Mouse (Mus musculus): ENCODE measurements around the gene Phlda3. TPM values are rescaled to one million over a fixed set of nuclear protein-coding genes. Genes with fewer than 3 reads are reported as not detected.

Phlda3 gene
- not detected for polyA plus RNA-seq (2014; fragmentation: Illumina TruSeq; extraction: RNeasy Lipid Tissue Mini Kit (QIAGEN cat#74804); ENCODE audit: low replicate concordance)

GRCm38 (mm10) chr1:135765645-135766591, at the start of gene Phlda3:
Gene Phlda3, plus strand, starts transcription at chr1:135766119.

DNA sequence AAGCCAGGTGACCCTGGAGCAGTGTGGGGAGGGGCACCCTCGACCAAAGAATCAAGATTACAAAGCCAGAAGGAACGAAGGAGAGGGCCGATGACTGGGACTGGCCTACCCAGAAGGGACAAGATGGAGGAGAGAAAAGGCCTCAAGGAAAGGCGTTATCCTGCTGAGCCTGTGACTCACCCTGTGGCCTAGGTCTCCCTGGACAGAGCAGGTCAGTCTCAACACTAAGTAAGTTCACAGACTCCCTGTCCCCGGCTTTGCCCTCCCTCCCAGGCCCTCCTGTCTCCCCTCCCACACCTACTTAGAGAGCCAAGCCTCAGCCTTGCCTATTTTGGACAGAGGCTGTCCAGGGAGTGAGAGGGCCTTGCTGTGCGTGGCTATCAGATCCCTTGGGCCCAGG, 45.9 kb upstream of the Phlda3 start, which contains the start of gene Csrp1:
Gene Csrp1 (plus strand): TSS at position 79 of the 400 bp plus-strand sequence.

GRCm38 (mm10) chr1:135778780-135779535, 13.0 kb downstream of the Phlda3 start, which contains the start of gene Tnni1:
Gene Tnni1, plus strand, starts transcription at chr1:135779434.

GRCm38 (mm10) chr1:135818481-135819086, 52.7 kb downstream of the Phlda3 start, which contains the start of gene Lad1:
Gene Lad1, plus strand, starts transcription at chr1:135818598.

Other genes starting within 250 kb of the Phlda3 start
- 4.9 TPM for gene Nav1, start 158.8 kb upstream of the Phlda3 start, polyA plus RNA-seq (2014; fragmentation: Illumina TruSeq; extraction: RNeasy Lipid Tissue Mini Kit (QIAGEN cat#74804); ENCODE audit: low replicate concordance)
- gene Csrp1, start 46.1 kb upstream of the Phlda3 start, polyA plus RNA-seq (2014; fragmentation: Illumina TruSeq; extraction: RNeasy Lipid Tissue Mini Kit (QIAGEN cat#74804); ENCODE audit: low replicate concordance) = 11.0 TPM
- gene Tnni1, start 13.3 kb downstream of the Phlda3 start, polyA plus RNA-seq (2014; fragmentation: Illumina TruSeq; extraction: RNeasy Lipid Tissue Mini Kit (QIAGEN cat#74804); ENCODE audit: low replicate concordance) = not detected
- 6.2 TPM for gene Lad1, start 52.5 kb downstream of the Phlda3 start, polyA plus RNA-seq (2014; fragmentation: Illumina TruSeq; extraction: RNeasy Lipid Tissue Mini Kit (QIAGEN cat#74804); ENCODE audit: low replicate concordance)
- gene Tnnt2, start 70.2 kb downstream of the Phlda3 start, polyA plus RNA-seq (2014; fragmentation: Illumina TruSeq; extraction: RNeasy Lipid Tissue Mini Kit (QIAGEN cat#74804); ENCODE audit: low replicate concordance) = 0.93 TPM
- 2.0 TPM for gene Pkp1, start 153.1 kb downstream of the Phlda3 start, polyA plus RNA-seq (2014; fragmentation: Illumina TruSeq; extraction: RNeasy Lipid Tissue Mini Kit (QIAGEN cat#74804); ENCODE audit: low replicate concordance)
- gene Igfn1, start 240.2 kb downstream of the Phlda3 start, polyA plus RNA-seq (2014; fragmentation: Illumina TruSeq; extraction: RNeasy Lipid Tissue Mini Kit (QIAGEN cat#74804); ENCODE audit: low replicate concordance) = not detected
- 0.63 TPM for gene Tmem9, start 242.0 kb downstream of the Phlda3 start, polyA plus RNA-seq (2014; fragmentation: Illumina TruSeq; extraction: RNeasy Lipid Tissue Mini Kit (QIAGEN cat#74804); ENCODE audit: low replicate concordance)